Mouse (Mus musculus): ENCODE measurements at regions not wholly inside any gene's neighbourhood (a gene's known extent, or its start where the extent isn't known, plus 50 kb on each side); places are given as distances from the start of the nearest gene placed in this dataset.

DNA sequence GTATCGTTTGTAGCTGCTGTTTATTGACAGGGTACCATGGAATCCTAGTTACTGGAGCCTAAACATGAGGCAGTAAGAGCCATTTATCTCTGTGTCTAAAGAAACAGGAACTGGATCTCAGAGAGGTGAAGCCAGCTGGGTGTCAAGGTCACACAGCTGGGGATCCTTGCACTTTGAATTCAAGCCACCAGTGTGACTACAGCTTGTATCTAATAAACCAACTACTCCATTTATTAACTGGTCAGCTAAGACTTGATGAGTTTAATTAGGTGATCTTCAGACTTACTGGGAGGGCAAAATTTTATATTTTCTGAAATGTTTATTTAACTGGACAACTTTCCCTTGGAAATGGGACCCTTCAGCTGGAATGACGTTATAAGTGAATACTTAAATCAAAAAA, 577.5 kb upstream of the Sox9 start:
- no peak for DNase-seq (ENCODE audit: low read depth, low spot score)

DNA sequence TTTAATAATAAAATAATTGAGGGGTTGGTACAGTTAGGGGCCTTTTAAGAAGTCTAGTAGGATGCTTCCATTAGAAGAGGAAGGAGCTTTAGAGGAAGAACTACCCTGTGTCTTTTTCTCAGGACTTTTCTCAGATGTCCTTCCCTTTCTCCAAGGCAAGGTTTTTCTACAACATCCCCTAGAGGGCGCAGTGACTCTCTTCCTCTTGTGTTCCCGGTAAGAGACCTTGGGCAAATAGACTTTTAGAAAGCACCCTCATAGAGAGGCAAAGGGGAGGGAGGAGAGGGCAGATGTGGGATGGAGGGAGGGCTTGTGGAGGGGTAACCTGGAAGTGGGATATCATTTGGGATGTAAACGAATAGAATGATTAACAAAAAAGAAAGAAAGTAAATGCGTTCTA, 572.6 kb upstream of the Sox9 start:
- peak; percentile 76 for DNase-seq (ENCODE audit: low read depth, low spot score)

DNA sequence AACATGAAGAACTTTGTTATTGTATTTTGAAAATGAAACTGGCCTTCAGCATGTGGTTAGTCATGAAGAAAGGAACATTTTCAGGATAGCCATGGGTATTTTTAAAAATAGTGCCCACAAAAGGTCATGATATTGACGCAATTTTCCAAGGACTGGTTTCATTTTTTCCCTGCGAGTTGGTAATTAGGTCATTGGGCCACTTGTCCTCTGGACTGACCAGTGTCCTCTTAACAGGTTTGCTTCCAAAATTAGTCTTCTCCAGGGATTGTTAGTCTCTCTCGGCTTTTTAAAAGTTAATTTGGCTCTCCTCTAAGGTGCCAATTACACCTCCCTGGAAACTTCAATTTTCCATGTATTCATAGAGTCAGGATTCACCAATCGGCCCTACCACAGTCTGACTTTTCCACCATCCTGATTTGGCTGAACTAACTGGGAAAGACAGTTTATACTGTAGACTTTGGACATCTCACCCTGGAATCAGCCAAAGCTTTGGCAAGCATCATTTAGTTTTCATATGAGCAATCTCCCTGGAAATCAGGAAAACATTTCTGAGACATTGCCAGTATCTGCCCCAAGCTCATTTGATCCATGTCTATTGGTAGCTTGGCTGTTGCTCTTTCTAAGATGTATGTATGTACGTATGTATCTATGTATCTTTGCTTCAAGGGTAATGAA, 562.8 kb upstream of the Sox9 start:
- DNase-seq (ENCODE audit: low read depth, low spot score) = no peak

DNA sequence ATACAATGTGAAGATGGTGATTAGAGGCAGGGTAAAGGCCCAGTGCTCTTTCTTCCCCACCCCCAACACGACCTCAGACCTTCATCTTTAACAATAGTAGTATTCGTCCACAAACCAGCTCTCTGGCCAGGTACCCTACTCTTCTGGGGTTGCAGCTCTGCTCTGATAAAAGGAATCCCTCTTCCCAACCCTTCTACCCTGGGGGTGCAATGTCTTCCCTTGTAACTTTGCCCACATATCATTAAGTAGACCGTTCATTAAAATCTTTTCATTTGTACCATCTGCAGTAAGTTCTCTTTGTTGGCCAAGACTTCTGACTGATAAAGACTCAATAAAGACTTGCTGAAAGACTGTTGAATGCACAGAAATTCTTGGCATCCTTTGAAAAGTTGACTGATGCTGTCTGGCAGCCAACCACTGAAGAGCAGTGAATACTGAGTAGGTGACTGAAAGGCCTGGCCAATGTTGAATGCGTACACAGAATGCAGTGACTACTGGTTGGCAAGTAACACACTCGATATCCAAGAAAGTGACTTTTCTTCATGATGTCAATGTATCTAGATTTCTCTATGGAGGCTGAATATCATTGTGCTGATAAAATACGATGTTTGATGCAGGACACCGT, 547.4 kb upstream of the Sox9 start:
- no peak for DNase-seq (ENCODE audit: low read depth, low spot score)

DNA sequence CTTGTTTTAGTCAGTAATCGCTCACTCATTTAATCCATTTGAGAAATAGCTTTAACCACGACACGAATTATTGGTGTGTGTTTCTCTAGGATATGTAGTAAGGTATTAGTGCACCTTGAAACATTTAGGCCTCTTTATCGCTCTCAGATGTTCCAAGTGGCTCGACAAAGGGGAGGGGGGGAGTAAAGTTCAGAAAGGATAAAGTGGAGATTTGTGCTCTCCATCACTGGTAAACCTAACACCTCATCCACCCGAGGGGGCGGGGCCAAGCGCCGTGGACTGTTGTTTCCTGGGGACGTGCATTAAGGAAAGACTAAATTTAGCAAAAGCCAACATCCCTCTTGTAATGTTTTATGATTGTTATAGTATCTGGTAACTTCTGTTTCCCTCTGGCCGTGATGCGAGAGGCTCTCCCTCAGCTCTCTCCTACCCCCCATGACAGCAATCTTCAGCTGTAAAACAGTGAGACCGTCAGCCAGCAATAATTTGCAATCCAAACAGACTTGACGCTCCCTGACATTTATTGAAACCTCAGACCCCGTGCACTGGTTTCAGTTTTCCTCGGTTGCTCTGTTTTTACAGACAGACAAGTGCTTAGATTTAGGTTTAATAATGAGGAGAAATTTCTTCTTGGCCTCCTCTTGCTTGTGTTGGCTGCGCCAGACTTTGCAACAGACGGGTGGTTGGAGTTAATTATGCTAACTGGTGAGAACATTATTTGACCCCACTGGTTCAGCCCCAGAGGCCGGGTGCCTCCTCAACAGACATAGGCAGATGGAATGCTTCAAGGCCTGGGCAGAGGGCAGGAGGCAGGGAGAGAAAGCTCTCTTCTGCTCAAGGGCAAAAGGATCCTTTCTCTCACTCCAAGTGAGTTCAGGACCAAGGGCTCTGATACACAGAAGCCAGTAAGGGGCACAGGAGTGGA, 542.8 kb upstream of the Sox9 start:
- no peak for DNase-seq (ENCODE audit: low read depth, low spot score)

DNA sequence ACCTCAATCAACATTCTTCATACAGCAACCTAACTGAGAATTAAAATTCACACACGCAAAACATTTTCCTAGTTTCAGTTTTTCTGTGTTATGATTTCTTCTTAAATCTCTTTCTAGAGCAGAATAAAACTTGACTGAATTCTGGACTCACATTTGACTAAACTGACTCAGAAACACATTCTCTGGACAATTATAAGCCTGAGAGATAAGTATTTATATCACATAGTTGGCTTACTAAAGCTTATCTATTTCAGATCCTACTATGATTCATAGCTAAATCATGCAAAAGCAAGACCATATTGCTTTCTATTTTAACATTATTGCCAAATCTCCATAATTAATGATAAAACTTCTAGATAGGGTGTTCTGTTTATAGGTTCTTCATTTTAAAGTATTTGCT, 529.5 kb upstream of the Sox9 start:
- no peak for DNase-seq (ENCODE audit: low read depth, low spot score)

DNA sequence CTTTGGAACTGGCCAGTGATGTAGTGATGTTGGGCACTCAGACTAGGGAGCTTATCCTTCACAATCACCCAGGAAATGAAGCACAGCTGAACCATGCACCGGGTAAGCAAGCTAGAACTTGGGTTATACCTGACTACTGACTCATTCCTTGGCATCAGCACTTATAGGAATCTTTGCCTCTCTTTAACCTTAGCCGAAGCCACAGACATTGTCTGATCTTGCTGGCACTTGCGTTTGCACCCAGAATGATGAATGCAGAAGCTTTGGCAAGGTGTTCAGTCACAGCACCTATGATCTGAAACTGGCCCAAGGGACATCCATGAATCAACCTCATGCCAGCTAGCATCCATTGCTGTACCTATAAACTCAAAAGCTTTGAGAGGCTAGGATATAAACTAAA, 529.0 kb upstream of the Sox9 start:
- peak; percentile 47 for DNase-seq (ENCODE audit: low read depth, low spot score)

DNA sequence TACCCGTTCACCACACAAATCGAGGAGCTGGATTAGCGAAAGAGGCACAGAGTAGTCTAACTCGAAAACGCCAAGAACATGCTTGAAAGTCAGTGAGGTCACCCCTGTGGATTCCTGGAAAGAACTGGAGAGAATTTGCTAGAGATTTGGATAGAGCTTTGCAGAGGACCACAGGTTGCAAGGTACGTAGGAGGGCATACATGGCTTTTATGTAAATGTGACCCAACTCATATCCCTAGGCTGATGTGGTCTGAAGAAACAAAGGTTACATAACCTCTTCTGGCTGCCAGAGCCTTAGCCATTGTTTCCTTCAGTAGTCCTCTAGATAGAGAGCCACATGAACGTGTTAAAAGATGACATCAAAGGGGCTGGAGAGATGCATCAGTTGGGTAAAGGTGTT, 525.7 kb upstream of the Sox9 start:
- DNase-seq (ENCODE audit: low read depth, low spot score) = no peak

DNA sequence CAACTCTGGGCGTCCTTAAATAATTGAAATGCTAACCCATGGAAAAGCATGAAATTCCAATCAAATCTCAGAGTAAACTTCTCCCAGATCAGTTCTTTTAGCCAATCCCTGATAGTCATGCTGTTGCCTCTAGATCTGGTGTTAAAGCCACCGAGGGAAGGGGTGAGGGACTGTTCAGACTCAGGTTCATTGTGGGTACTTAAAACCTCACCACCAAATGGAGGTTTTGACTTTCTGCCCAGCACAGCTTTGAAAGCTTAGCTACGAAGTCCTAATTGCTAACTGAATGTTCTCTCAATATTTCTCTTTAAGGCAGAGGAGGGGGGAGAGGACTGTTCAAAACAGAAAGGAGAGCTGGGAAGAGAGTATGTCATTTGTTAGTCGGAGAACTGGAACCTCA, 517.9 kb upstream of the Sox9 start:
- DNase-seq (ENCODE audit: low read depth, low spot score) = no peak

DNA sequence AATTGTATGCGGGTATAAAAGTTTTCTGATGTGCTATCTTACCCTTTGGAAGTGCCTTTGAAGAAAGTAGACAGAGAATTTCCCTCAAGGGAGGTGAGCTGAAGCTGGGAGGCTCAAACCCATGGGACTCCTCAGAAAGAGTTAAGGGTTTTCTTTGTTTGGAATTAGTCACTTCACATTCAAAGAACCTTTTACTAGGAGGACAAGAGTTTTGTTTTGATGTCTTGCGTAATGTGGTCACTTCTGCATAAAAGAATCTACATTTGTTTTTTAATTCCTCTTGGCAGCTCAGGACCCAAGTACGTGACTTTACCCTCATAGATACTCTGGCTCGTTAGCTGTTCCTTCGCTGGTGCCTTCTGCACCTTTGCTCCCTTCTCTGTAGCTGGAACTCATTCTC, 511.1 kb upstream of the Sox9 start:
- no peak for DNase-seq (ENCODE audit: low read depth, low spot score)

DNA sequence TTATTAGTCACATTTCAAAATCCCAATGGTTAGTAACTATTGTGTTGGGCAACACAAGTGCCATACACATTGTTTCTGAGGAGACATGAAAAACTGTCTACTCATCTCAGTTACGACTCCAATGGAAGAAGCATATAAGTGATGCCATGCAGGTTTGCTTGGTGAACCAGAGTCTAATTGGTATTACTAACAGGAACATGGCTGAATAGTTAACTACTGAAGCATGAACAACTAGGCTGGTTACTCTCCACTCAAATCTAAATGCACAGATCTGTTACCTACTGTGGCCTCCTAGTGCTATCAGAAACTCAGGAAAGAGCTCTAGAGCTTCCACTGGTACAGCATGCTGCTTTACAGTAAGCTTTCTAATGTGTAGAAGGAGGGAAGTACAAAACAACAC, 503.5 kb upstream of the Sox9 start:
- DNase-seq (ENCODE audit: low read depth, low spot score) = no peak

DNA sequence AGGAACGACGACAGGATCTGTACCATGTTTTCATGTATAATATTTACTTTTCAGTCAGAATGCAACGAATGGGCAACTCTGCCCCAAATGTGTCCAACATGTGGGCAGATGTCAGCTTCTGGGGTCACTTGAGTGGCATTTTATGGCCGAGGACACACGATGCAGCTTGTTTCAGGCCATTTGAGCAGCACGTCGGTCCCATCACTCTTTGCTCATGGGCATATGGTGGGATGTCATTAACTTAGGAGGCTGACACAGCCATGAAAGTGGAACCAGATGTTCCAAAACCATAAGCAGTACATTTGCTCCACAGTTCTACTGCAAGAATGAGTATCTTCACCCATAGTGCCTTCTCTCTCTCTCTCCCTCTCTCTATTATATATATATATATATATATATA, 499.1 kb upstream of the Sox9 start:
- DNase-seq (ENCODE audit: low read depth, low spot score) = no peak

DNA sequence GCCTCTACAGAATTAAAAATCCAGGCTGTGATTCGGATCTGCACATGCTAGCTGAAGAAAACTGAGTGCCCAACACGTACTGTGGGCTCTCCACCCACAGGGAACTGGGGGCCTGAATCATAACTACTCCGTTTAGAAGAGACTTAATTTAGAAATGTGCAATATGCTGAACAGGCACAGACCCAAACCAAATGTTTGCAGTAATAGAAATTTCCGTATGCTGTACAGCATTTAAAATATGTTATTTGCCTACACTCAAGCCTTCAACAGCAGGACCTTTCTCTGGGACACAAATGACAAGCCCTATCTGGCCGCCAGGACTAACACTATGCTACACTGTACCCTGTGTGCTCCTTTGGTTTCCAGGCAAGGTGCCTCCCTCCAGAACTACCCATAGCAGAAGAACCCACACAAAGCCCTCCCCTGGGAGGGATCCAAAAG, 483.1 kb upstream of the Sox9 start:
- DNase-seq (ENCODE audit: low read depth, low spot score) = no peak

DNA sequence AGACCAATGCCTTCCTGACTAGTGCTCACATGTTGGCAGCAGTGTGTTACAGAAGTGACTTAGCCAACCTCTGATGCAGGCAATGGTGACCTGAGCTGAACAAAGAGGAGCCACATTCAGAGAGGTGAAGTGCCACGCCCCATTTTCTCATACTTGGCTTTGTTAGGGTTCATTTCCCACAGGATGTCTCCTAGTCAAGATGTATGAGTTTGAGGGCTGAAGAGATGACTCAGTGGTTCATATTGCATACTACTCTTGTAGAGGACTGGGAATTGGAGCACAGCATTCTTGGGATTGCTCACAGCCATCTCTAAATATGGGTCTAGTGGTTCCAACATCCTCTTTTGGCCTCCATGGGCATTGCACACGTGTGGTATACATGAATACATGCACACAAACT, 478.9 kb upstream of the Sox9 start:
- peak; percentile 57 for DNase-seq (ENCODE audit: low read depth, low spot score)

DNA sequence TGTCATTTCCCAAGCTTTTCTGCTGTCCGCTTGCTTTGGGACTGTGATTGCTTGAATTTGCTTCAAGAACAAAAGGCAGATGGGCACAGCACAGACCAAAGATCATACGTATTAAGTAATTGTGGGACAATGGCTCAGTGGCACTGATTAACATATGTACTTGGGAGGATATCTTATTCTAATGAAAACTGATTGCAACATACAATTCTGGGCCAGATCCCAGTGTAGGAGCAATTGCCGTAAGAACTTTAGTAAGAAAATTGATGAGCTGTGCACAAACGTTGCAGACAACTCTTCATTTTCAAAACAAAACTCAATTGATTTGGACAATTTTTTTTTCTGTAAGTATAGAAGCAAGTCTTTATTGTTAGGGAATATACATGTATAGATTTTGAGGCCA, 456.2 kb upstream of the Sox9 start:
- DNase-seq (ENCODE audit: low read depth, low spot score) = no peak

DNA sequence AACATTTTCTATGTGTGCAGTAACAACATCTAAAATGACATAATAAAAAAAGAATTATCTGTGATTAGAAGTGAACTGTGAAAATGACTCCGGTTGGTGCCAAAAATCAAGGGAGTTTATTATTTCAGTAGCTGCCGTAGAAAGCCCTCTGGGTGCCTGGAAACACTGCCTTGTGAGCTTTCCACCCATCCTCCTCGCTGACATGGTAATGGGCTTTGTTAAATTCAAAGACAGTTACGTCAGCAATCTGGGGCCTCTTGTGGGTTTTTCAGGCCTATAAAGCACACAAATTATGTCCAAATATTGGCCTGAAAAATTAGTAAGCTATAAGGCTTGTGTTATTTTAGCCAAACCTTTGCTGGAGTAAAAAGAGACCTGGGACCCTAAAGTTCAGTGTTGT, 454.4 kb upstream of the Sox9 start:
- no peak for DNase-seq (ENCODE audit: low read depth, low spot score)

DNA sequence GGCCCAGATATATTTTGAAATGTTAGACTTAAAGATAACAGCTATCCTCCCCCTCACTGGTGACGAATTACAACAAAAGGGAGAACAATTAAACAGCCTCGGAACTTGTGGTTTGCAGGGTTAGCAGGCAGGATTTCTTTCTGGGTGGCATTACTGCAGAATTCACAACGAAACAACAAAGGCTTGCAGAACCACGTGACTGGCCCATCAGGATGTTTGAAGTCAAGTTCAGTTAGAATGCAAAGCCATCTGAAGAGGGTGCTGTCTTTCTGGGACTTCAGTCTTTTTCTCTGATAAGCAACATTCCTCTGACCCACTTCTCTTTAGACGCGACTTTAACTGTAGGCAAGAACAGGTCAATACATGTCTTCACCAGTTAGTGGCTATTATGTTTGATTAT, 436.9 kb upstream of the Sox9 start:
- no peak for DNase-seq (ENCODE audit: low read depth, low spot score)

DNA sequence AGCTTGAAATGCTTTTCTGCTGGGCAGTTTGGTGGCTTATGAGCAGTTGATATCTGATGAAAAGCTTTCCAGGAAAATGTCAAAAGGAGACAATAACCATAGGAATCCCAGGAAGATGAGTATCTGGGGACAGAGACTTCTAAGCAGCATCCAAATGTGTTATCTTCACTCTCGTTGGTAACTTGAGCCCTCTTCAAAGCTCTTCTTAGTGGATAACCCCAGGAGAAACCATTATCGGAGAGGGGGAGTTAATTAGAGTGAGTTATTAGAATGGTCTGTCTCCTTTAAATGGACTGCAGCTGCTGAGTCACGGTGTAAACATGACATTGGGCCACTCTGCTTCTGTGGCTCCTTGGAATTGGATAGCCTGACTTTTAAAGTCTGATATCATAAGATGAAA, 436.4 kb upstream of the Sox9 start:
- no peak for DNase-seq (ENCODE audit: low read depth, low spot score)

DNA sequence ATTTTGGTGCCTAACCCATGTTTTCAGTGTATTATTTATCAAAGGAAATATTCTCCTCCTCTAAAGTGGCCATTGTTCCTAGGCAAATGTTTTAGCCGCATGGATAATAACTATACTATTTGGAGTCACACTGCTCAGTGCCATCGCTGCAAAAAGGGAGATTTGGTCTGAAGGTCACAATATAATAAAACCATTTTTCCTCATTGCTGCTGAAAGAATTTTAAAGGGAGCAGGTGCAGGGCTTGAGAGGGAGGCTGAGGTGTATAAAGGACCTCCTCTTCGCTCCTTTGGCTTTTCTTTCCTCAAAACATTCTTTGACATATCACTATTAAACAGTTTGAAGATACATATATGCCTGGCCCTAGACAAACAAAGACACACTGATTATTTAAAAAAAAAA, 435.9 kb upstream of the Sox9 start:
- DNase-seq (ENCODE audit: low read depth, low spot score) = no peak

DNA sequence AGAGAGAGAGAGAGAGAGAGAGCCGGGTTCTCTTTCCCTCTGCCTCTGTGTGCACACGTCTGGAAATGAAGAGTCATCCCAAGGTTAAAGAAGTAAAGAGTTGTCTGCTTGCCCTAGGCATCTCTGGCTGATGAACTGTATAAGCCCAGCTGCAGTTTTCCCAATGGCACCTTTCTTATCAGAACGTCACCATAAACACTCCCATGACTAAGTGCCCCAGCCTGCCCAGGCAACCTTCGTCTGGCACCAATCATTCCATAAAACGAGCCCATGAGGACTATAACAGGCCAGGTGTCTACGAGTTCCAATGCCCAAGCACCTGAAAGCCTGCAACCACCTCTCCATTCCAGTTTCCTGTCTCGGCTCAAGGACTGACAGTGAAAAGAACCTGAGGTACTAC, 435.5 kb upstream of the Sox9 start:
- DNase-seq (ENCODE audit: low read depth, low spot score) = no peak

DNA sequence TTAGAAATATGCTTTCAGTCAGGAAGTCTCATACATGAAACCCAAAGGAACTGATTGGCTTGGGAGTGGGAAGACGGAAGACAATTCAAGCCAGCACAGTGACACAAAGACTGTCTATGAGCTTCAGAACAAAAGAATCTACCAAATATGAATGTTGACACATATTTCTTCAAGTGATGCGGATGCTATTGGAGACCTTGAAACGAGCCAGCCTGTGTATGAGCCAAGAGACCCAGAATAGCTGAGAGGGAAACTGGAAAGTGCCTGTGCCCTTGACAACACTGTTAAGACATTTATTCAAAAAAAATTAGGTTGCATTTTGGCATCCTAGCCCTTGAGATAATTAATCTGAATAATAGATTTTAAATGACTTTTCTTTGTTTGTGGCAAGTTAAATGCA, 426.7 kb upstream of the Sox9 start:
- no peak for DNase-seq (ENCODE audit: low read depth, low spot score)

DNA sequence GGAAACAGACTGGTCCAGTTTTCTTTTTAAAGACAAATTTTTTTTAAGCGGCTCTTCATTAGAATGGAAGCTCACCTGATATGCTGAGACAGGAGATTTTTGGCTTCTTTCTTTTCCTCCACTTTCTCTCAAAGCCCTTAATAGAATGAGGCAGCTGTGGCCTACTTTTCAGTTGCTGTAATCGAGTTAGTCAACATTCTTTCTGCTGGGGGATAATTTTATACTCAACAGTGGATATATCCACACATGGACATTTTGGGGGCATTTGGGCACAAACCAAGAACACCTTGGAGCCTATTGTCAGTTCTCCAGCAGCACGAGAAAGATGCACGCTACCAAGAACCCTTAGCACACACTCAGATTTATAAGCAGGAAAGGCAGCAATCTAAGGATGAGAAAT, 415.3 kb upstream of the Sox9 start:
- no peak for DNase-seq (ENCODE audit: low read depth, low spot score)

DNA sequence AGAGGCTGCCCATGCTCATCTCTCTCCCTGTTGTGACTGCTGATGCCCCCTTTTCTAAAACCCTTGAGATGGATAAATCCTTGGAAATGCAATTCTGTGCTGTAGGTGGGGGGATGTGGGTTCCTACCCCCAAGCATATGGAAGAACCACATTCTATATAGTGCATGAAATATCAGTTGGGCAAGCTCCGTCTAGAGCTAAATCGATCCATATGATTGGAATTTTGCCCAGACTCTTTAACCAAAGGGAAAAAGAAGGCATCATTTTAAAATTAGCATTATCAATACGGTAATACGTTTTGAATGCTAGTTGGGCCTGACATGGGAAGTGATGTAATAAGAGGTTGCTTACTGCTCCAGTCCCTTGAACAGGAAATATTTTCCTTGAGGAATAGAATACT, 411.1 kb upstream of the Sox9 start:
- no peak for DNase-seq (ENCODE audit: low read depth, low spot score)

All from 3T3-L1 (cell line).